Mouse (Mus musculus) embryonic fibroblast, embryonic 13.5 days (primary cell): ENCODE data around the gene Mapt.

Source experiments
- CTCF ChIP-seq: IDR thresholded peaks from 2 replicates; pipeline ENCODE4 v1.5.1; 2011; ENCODE audit warnings: mild to moderate bottlenecking, control low read depth, low read length, moderate library complexity, borderline replicate concordance; ENCODE audit not compliant: insufficient read depth
- POLR2A ChIP-seq: IDR thresholded peaks from 2 replicates; pipeline ENCODE4 v1.6.1; 2011; ENCODE audit warnings: low read depth, mild to moderate bottlenecking, control low read depth, low read length, moderate library complexity

GRCm38 (mm10) chr11:104211251-104211650 lies 19.9 kb upstream of the Mapt start:
- TF ChIP-seq CTCF (no peak), POLR2A (no peak)
